Mouse (Mus musculus) neural tube, embryonic 12.5 days (tissue): ENCODE measurements around the gene Otogl. TPM values are rescaled to one million over a fixed set of nuclear protein-coding genes. Genes with fewer than 3 reads are reported as not detected.
"Not testable (repeated sequence)": the region's sequence is repeated elsewhere in the genome, so short reads cannot be mapped to it uniquely, and the experiment has no call there.

Experiments used
- ATAC-seq: fragments of 200-750 bp; cut with Nextera tagmentation; 2 replicates; pipeline ENCODE4 v1.8.0; 2017; ENCODE audit warnings: low read depth, mild to moderate bottlenecking, moderate TSS enrichment, moderate library complexity; ENCODE audit not compliant: low FRiP score
- H3K27ac ChIP-seq: fragments of 300-500 bp; sonication (generic); 2 replicates; pipeline ENCODE4 v1.5.1; 2016
- H3K27me3 ChIP-seq: fragments of 300-500 bp; sonication (generic); replicated peaks from 2 replicates; pipeline ENCODE4 v1.6.1; 2016; ENCODE audit warnings: mild to moderate bottlenecking
- H3K36me3 ChIP-seq: fragments of 300-500 bp; sonication (generic); 2 replicates; pipeline ENCODE4 v1.6.1; 2016; ENCODE audit warnings: mild to moderate bottlenecking
- H3K4me1 ChIP-seq: fragments of 300-500 bp; sonication (generic); 2 replicates; pipeline ENCODE4 v1.6.1; 2016
- H3K4me2 ChIP-seq: fragments of 300-500 bp; sonication (generic); replicated peaks from 2 replicates; pipeline ENCODE4 v1.6.1; 2016; ENCODE audit warnings: mild to moderate bottlenecking
- H3K4me3 ChIP-seq: fragments of 300-500 bp; sonication (generic); 2 replicates; pipeline ENCODE4 v1.5.1; 2016
- H3K9ac ChIP-seq: fragments of 300-500 bp; sonication (generic); 2 replicates; pipeline ENCODE4 v1.6.1; 2016; ENCODE audit warnings: mild to moderate bottlenecking
- H3K9me3 ChIP-seq: fragments of 300-500 bp; sonication (generic); 2 replicates; pipeline ENCODE4 v1.6.1; 2016; ENCODE audit warnings: mild to moderate bottlenecking
- WGBS: fragments of 180-500 bp; shearing (Covaris S2); methylation state at CpG from one replicate; pipeline ENCODE4 v1.1.7; 2016; 5-methylcytosine and 5-hydroxymethylcytosine counted together
- polyA plus RNA-seq: library from polyadenylated mRNA; unstranded; fragments of >200 nt; fragmentation: Nextera tagmentation; extraction: Ambion mirVana; gene quantifications from 2 replicates; pipeline ENCODE4 v1.2.1, GENCODE M21; 2016

The Otogl gene
- polyA plus RNA-seq, 1 experiment from 2014 or later, result 0.16 TPM

DNA sequence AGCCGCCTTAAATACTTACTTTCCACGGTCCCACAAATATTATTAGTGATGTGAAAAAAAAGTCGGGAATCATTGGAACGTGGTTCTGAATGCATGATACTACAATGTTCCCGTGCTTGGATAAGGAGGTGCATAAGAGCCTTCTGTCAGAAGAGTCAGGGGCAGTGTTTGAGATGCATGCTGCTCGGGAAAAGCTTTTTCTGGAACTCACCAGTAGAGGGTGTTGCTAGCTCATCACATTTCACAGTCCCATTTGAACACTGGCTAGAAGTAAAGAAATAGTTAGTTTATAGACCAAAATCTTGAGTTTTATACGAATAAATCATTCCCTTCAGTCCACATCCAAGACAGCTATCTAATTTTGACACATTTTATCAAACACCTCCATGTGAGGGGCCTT lies 53.2 kb downstream of the Otogl start:
- no peaks in the 10 kb centered on the region for H3K9me3 ChIP-seq
- ATAC-seq, result no peak; the same call in 1 of the 2 replicates
- no peak overlapping the region for H3K4me3 ChIP-seq
- no peak overlapping the region for H3K9ac ChIP-seq
- no peak overlapping the region for H3K4me2 ChIP-seq
- WGBS, result 33% methylated on average over 7 of the region's 7 CpGs
- H3K36me3 ChIP-seq, result no peaks in the 10 kb centered on the region
- H3K27ac ChIP-seq, result no peak overlapping the region
- no peaks in the 10 kb centered on the region for H3K27me3 ChIP-seq
- no peaks in the 10 kb centered on the region for H3K4me1 ChIP-seq

DNA sequence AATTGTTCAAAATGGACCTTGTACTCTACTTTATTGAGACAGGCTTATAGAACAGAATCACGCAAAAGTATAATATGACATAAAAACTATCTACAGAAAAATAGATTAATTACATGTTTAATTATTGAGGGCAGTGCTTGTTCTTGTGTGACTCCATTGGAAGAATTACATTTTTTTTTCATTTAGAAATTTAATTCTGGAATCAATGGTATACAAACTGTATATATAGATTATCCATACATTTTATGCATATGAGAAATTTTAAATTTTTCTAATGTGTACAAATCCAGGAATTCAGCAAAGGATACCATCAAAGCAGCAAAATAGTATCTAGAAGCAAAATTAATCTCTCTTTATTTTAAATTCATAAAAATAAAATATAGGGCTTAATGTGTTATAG lies 67.0 kb downstream of the Otogl start:
- Histone ChIP-seq H3K9me3 (no peaks in the 10 kb centered on the region), H3K27me3 (no peaks in the 10 kb centered on the region), H3K4me3 (no peak overlapping the region), H3K9ac (no peak overlapping the region), H3K27ac (no peak overlapping the region), H3K4me1 (no peaks in the 10 kb centered on the region), H3K4me2 (no peak overlapping the region), H3K36me3 (no peaks in the 10 kb centered on the region)
- 95% methylated on average over 1 of the region's 1 CpGs for WGBS
- ATAC-seq, result no peak

GRCm38 (mm10) chr10:107834452-107835239 lies 77.3 kb downstream of the Otogl start:
- Histone ChIP-seq H3K4me3 (no peak overlapping the region), H3K4me2 (no peak overlapping the region), H3K27ac (no peak overlapping the region), H3K27me3 (no peaks in the 10 kb centered on the region), H3K4me1 (no peaks in the 10 kb centered on the region), H3K9me3 (no peaks in the 10 kb centered on the region), H3K36me3 (no peaks in the 10 kb centered on the region), H3K9ac (no peak overlapping the region)
- 84% methylated on average over 4 of the region's 4 CpGs for WGBS
- ATAC-seq, result no peak

DNA sequence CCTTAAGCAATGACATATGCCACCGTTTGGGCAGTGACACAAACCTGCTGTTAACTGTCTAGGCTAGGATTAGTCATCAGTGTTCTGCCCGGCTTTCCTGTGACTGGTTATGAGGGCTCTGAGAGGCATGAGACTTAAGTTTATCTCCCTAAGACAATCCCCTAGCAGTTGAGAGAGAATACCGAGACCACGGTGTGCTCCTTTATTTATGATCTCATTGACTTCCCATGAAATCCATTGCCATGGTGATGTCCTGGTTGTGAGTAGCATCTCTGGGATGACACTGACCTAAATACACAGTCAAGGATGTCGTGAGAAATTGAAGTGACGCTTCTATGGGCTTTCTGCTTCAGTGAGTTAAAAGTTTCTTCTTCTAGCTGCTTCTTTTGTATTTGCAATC lies 82.8 kb downstream of the Otogl start:
- H3K9ac ChIP-seq, result no peak overlapping the region
- no peak overlapping the region for H3K4me3 ChIP-seq
- H3K27ac ChIP-seq, result no peak overlapping the region
- no peak overlapping the region for H3K4me2 ChIP-seq
- no peaks in the 10 kb centered on the region for H3K4me1 ChIP-seq
- WGBS, result 49% methylated on average over 6 of the region's 6 CpGs
- no peaks in the 10 kb centered on the region for H3K9me3 ChIP-seq
- ATAC-seq, result no peak
- H3K36me3 ChIP-seq, result no peaks in the 10 kb centered on the region
- no peaks in the 10 kb centered on the region for H3K27me3 ChIP-seq

DNA sequence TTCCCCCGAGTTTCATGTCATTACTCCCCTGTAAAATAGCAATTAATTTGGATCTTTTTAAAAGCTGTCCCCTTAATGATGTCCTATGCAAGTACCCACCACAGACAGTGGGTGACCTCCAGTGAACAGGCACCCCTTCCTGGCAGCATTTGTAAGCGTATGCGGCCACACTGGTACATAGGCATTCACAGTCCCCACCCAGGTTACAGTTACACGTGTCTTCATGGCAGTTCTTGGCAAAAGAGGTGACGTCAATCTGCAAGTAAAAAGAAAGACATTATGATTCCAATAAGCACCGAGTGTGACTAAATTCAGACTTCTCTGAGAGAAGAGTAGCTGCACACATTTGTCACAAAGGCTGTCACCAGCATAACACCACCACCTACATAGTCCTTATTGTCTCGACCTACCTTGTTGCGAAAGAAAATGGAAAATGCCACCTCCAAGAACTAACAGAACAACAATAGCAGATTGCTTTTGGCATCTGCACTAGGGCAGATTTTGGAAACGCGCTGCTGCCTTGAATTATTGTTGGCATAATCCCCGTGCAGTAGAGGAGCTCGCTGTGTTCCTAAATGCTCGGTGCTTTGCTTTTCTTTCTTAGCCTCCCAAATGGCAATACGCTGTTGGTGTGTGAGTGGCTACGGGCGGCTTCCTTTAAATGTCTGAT lies 98.0 kb downstream of the Otogl start:
- Histone ChIP-seq H3K36me3 (no peaks in the 10 kb centered on the region), H3K9me3 (no peaks in the 10 kb centered on the region), H3K27me3 (no peaks in the 10 kb centered on the region), H3K4me1 (no peaks in the 10 kb centered on the region), H3K4me3 (no peak overlapping the region), H3K4me2 (no peak overlapping the region), H3K27ac (no peak overlapping the region), H3K9ac (no peak overlapping the region)
- WGBS, result 85% methylated on average over 16 of the region's 16 CpGs
- no peak for ATAC-seq

DNA sequence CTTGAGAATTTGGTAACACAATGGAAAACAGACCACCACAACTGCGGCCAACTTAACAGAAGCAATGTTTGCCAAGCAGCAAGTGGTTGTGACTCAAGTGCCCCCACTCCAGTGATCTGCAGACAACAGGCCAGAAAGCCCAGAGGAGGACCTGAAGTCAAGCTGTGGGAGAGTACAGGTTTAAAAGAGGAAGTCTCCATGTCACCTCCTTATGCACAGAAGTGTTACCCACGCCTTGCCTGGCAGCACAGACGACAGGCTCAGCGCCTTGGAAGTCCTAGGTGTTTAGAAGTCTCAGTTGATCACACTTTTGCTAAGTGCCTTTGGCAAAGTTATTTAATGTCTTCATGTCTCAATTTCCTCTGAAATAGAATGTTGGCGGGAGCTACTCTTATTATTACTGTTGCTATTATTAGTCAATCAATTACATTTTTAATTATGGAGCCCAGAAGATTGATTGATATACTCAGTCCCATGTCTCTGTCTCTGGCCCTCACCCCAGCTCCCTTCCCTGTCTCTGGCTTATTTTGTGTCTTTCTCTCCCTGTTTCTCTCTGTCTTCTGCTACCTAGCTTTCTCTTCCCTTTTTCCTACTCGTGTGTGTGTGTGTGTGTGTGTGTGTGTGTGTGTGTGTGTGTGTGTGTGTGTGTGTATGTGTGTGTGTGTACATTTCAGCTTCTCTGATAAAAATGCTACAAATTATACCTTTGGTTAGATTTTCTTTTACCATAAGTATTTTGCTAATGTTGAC lies 101.1 kb downstream of the Otogl start:
- H3K4me3 ChIP-seq, result no peak overlapping the region
- ATAC-seq, result no peak
- H3K27me3 ChIP-seq, result no peaks in the 10 kb centered on the region
- H3K9me3 ChIP-seq, result no peaks in the 10 kb centered on the region
- no peaks in the 10 kb centered on the region for H3K4me1 ChIP-seq
- H3K4me2 ChIP-seq, result no peak overlapping the region
- 87% methylated on average over 6 of the region's 6 CpGs for WGBS
- H3K9ac ChIP-seq, result no peak overlapping the region
- no peak overlapping the region for H3K27ac ChIP-seq
- H3K36me3 ChIP-seq, result no peaks in the 10 kb centered on the region

- ATAC-seq, result no peak
- H3K9me3 ChIP-seq, result no peaks in the 10 kb centered on the region
- H3K27ac ChIP-seq, result no peak overlapping the region
- H3K4me1 ChIP-seq, result no peaks in the 10 kb centered on the region
- H3K9ac ChIP-seq, result no peak overlapping the region
- H3K36me3 ChIP-seq, result no peaks in the 10 kb centered on the region
- no peak overlapping the region for H3K4me2 ChIP-seq
- 93% methylated on average over 2 of the region's 2 CpGs for WGBS
- no peak overlapping the region for H3K4me3 ChIP-seq
- H3K27me3 ChIP-seq, result no peaks in the 10 kb centered on the region
These were observed 106.7 kb downstream of the Otogl start for GRCm38 (mm10) chr10:107805203-107805602.

DNA sequence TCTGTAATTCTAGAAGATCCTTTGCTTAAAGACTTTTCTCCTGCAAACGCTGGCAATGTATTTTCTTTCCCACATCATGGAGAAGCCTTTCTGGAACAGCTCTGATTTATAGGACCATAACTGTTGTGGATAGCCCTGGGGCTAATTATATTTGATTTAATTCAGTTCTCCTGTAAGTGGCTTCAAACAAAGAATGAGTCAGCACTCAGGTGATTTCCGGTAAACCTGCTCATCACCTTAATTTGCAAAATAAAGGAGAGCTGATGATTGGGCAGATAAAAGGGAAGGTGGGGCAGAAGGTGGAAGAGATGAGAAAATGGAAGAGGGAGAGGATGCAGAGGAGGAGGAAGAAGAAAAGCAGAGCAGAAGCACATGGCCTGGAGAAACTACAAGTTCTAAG lies 107.6 kb downstream of the Otogl start:
- H3K4me2 ChIP-seq, H3K4me1 ChIP-seq, H3K9me3 ChIP-seq, H3K36me3 ChIP-seq, H3K27me3 ChIP-seq, ATAC-seq, H3K4me3 ChIP-seq, H3K27ac ChIP-seq, H3K9ac ChIP-seq: not testable (repeated sequence)
- WGBS, result 42% methylated on average over 2 of the region's 2 CpGs

DNA sequence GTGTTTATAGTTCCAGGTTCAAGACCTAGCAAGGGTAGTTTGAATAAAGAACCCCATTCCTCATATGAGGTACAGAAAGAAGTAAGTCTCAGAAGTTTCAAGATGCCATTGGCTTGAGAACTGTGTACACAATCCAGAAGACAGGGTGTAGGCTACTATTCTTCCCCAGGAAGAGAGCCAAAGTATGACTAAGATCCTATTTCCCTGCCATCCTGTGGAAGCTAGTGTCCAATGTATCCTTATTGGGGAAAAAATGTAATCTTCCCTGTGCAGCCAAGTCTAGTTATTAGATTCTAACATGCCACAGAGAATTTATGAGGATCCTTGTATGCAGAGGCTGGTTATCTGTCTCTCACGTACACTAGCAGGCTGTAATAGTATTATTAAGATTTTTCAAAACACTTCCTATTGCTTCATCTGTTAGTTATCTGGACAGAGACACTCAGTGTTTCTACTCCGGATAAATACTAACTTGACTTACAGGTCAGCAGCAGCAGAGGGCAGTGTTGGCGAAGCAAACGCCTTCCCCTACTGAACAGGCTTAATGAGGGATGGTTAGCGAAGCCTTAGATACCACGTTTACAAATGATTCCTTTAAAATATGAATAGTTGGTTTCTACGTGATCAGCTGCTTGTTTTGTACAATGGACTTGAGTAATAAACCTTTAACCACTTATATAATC lies 112.1 kb downstream of the Otogl start:
- 15% methylated on average over 7 of the region's 7 CpGs for WGBS
- H3K27ac ChIP-seq, result no peak overlapping the region
- H3K4me3 ChIP-seq, result no peak overlapping the region
- no peaks in the 10 kb centered on the region for H3K36me3 ChIP-seq
- H3K9ac ChIP-seq, result no peak overlapping the region
- no peak overlapping the region for H3K4me2 ChIP-seq
- H3K9me3 ChIP-seq, result no peaks in the 10 kb centered on the region
- ATAC-seq, result peak; percentile 62; the same call in 1 of the 2 replicates
- H3K27me3 ChIP-seq, result no peaks in the 10 kb centered on the region
- H3K4me1 ChIP-seq, result no peaks in the 10 kb centered on the region

- H3K27ac ChIP-seq, result no peak overlapping the region
- H3K9me3 ChIP-seq, result no peaks in the 10 kb centered on the region
- H3K27me3 ChIP-seq, result no peaks in the 10 kb centered on the region
- no peak overlapping the region for H3K9ac ChIP-seq
- 89% methylated on average over 10 of the region's 10 CpGs for WGBS
- no peak for ATAC-seq
- H3K4me1 ChIP-seq, result no peaks in the 10 kb centered on the region
- no peak overlapping the region for H3K4me2 ChIP-seq
- no peaks in the 10 kb centered on the region for H3K36me3 ChIP-seq
- no peak overlapping the region for H3K4me3 ChIP-seq
These were observed 116.8 kb downstream of the Otogl start for GRCm38 (mm10) chr10:107794812-107795756.

DNA sequence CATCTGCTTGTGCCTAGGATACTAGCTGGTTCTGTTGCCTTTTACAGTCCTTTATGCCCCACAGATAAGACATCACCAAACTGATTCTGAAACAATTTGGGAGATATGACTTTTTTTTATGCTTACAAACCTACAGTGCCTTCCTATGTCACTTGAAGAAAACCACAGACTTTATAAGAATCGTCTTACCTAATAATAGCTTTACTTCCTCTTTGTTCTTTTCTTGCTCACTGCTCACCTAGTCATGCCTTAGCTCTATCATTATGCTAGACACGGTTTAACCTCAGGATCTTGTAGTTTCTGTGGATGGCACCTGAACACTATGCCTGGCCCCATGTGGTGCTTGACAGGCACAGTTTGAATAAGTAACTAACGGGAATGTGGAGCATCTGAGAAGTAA lies 119.4 kb downstream of the Otogl start:
- no peak overlapping the region for H3K27ac ChIP-seq
- no peaks in the 10 kb centered on the region for H3K27me3 ChIP-seq
- H3K4me2 ChIP-seq, result no peak overlapping the region
- H3K9me3 ChIP-seq, result no peaks in the 10 kb centered on the region
- no peaks in the 10 kb centered on the region for H3K36me3 ChIP-seq
- H3K9ac ChIP-seq, result no peak overlapping the region
- H3K4me1 ChIP-seq, result no peaks in the 10 kb centered on the region
- H3K4me3 ChIP-seq, result no peak overlapping the region
- WGBS, result 86% methylated on average over 3 of the region's 3 CpGs
- no peak for ATAC-seq
